Mouse (Mus musculus) left cerebral cortex, adult 11 months (tissue): ENCODE data around the gene Fkbp1b.
A peak's percentile ranks its signal among the peaks of the same experiment; 100 is the strongest.
"Not testable (repeated sequence)": the region's sequence is repeated elsewhere in the genome, so short reads cannot be mapped to it uniquely, and the experiment has no call there.

ENCODE experiments used
- DNase-seq: peaks from one replicate; pipeline ENCODE4 v3.0.0; 2022; ENCODE audit warnings: low spot score

Gene Fkbp1b

DNA sequence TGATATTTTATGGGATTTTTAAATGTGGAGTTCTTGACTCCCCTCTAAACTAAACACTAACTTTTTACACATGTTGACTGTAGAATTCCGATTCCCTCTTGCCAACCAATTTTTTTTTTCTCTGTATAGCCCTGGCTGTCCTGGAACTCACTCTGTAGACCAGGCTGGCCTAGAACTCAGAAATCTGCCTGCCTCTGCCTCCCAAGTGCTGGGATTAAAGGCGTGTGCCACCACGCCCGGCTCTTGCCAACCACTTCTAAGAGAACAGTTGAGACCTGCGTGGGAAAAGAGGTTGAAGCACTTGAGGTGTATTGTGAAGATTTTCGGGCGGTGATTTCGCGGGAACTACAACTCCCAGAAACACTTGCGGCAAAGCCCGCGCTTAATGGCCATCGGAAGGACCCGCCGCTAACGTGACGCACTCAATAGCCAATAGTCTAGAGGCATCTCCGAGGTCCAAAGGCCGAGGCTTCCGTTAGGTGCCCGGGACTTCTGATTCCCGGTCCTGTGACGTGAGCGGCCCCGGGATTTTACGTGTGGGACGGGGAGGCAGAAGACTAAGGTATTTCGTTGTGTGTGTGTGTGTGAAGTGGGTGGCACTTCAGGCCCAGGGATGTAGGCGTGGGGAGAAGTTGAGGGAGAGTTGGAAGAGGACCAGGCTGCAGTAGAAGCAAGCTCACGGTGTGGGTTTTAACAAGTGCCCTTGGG is 1.7 kb upstream of the Fkbp1b start, which contains the start of gene Wdcp:
Wdcp (plus strand) TSS at position 414 of the 708 bp plus-strand sequence.
- DNase-seq = peak; percentile 87

DNA sequence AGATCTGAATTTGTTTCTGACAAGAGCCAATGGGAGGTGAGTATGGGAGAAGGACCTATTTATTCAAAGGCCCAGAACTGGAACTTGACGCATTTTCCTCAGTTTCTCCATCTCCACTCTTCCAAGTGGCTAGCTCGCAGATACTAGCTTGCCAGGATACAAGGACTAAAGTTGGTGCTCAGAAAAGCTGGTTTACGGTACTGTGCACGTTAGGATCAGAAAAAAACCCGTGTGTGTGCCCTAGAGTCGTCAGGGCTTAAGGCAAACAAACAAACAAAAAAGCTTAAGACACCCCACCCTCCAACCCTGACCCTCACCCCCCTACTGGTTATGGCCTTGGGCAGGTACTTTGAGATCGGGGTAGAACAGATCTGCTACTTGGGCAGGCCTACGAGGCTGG is 1.1 kb upstream of the Fkbp1b start:
- no peak for DNase-seq

DNA sequence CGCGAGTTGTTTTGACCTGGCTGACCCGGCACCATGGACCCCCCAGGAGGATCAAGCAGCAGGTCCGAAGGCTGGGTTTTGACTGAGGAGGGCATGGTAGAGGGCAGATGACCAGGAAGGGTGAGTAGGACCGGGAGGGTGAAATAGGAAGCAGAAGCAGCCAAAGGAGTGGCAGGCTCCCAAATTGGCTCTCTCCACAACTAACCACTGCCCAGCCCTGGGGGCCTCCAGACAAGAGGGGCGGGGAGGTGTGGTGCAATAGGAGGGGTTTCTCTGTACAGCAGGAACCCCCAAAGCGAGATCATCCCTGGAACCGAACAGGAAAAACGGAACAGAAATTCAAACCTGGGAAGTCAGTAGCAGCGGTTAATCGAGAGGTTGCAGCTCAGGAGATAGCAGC is 650 bp downstream of the Fkbp1b start:
- DNase-seq = no peak

DNA sequence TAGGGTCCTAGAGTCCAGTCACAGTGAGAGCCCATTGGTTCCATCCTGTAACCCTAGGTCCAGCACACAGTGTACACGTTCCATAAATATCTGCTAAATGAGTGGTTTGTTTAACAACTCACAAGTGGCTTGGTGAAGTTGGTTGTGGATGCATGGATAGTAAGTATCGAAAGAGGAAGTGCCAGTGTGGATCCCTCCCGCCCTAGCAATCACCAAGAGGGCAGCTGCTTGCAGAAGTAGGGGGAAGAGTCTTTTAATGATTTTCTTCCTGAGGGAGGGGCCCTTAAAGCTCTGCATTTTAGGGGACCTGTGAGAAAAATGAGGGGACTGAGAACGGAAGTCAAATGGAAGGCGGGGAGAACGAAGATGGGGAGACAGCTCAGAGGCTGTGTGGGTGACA is 1.4 kb downstream of the Fkbp1b start:
- no peak for DNase-seq

DNA sequence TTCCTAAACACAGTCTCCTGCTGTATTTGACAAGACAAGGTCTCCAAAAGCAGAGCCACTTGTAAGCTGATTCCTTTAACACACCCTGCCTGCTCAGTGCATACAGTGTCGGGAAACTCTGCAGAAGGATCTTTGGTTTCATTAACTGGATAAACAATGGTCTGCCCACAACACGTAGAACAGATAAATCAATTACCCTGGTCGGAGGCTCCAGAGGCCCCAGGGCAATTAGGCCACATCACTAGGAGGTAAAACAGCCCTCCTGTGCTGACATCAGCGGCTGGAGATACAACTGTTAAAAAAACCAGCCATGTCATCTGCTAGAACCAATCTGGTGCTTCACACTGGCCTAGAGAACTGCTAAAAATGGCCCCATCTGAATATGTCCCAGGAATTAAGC is 4.4 kb downstream of the Fkbp1b start:
- DNase-seq = no peak

DNA sequence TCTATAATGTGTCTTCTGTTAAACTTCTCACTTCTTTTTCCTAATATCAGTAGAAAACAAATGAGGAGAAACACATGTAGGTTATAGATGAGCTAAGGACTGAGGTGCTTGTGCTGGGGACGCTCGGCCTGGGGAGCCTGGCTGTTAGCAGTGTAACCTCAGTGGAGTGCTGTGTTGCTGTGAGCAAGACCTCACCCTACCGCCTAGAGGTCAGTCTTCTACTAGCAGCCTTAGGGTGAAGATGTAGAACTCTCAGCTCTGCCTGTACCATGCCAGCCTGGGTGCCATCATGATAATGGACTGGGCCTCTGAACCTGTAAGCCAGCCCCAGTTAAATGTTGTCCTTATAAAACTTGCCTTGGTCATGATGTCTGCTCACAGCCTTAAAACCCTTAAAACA is 14.1 kb downstream of the Fkbp1b start:
- no peak for DNase-seq

DNA sequence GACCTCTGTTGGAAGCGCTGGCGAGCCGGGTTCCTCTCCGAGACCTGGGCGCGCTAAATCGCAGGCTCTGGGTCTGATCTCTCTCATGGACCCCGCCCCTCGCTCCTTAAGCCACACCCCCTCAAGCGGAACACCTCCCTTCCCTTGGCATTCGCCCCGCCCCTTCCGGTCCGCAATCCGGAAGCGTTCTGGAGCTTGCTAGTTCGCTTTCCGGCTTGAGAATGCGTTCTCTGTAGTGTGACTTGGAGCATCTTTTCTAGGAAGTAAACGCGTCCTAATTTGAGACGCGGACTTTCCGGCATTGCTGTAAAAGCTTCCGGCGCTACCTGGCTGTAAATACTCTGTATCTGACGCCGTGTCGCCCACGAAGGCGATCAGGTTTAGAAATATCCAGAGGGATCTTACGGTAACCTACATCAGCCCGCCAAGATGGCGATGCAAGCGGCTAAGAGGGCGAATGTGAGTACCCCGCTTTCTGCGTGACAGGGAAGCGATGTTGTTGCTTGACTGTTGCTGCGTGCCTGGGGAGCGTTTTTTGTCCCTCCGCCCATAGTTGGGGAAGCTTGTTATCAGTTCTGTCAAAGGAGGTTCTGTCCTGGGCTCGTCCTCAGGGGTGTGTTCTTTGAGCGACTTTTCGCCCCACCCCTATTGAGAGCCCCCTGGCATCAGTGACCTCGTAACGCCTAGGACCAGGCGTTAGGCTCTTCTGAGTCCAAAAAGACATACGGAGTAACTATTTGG is 23.9 kb downstream of the Fkbp1b start, which contains the start of gene Sf3b6:
Sf3b6 (plus strand) TSS at position 184 of the 741 bp plus-strand sequence.
- peak; percentile 96 for DNase-seq

DNA sequence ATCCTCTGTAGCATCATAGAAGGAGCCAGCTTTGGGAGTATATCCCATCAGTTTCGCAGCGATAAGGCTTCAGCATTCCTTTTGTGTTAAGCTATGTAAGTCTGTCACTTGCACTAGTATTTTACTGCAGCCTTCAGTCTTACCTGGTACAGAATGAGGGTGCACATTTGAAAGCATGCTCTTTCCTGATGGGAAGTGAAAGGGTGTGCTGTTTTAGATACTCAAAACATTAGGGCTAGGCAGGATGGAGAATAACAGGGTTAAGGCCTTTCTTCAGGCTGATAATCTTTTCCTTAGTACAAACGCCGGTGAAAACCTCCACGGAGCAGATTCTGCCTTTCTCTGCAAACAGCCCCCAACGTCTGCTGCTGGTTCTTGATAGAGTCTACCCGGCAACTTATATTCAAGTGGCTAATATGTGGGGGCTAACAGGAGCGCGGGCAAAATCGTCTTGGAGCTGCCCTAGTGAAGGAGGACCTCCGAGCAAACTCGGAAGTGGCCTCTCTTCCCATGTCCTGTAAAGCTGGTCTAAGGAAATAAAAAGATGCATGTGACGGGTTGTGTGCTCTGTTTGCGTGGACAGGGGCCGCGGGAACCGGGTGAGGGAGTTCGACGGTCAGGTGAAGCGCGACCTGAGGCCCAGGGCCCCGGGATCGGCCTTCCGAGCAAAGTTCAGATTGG is 24.6 kb downstream of the Fkbp1b start:
- no peak for DNase-seq

DNA sequence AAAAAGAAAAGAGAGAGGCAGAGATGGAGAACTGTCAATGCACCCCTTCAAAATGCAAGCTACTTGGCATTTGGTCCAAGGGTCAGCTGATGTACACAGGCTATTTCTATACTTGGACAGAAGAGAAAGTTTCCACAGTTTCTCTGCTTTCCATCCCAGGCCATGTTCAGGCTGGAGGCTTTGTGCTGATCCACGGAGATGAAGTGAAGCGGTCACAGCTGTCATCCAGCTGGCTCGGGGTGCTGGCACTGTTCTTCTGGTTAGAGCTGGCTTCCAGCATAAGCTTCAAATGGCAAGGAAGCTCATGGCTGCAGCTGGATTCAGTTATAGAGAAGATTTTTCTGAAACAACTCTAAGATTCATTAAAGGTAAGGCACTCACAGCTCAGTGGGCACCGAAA is 27.8 kb downstream of the Fkbp1b start:
- no peak for DNase-seq

DNA sequence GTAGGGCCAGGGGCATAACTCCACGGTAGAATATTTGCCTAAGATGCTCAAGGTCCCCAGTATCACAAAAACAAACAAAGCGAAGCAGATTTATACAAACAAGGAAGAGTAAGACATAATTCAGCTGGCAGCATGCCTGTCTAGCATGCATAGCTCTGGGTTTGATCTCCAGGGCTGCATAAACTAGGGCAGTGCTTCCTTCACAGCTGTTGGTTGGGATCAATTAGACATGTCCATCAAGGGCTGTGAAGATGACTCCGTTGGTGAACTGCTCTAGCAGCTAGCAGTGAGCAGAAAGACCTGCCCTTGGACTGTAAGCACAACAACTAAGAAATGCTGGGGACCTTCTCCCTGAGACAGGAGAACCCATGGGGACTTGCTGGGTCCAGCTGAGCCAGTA is 29.7 kb downstream of the Fkbp1b start:
- DNase-seq = no peak

DNA sequence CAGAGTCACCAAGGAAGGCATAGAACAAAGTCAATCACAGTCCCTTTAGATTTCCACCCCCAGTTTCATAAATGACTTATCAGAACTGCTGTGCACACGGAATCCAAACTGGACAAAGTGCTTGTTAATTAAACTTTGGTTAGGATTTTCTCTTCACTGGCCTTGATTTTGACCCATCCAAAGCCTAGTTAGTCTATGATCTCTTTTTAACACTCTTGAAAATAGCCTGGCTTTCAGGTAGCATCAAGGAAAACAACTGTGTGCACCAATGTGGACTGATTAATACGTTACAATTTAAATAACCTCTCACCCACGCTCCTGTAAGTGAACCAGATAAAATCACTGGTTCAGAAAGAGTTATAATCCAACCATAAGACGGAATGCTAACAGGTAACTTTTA is 30.4 kb downstream of the Fkbp1b start:
- no peak for DNase-seq

DNA sequence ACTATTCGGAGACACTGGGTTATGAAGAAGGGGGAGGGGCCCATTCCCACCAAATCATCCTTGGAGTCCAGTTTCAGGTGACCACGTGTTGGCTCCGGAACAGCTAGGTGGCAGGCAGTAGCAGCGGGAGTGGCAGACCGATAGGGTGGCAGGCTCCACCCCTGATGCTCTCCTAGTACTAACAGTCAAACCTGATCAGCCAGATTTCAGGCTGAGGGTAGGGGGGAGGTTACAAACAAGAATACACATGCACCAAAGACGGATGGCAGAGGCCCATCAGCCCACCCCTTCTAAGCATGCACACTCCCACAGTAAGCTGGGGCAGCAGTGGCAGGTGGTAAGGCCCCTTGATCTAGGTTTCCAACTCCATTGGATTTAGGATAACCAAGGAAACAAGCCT is 43.9 kb downstream of the Fkbp1b start:
- not testable (repeated sequence) for DNase-seq

DNA sequence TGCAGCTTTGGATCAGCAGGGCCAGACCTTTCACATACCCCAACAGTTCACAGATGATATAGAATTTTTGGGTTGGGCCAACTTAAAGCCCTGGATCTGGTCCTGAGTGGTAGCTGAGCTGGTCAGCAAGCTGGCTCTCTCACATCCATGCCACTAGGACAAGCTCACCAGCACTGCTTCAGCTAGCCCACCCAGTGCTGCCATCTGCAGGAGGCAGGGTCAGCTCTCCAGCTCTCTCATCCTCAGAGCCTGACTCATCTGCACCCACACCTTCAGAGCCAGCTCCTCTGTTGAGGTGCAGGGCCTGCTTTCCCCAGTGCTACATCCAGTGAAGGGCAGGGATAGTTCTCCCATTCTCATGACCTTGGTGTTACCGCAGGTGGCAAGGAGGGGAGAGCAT is 47.7 kb downstream of the Fkbp1b start:
- DNase-seq = no peak

DNA sequence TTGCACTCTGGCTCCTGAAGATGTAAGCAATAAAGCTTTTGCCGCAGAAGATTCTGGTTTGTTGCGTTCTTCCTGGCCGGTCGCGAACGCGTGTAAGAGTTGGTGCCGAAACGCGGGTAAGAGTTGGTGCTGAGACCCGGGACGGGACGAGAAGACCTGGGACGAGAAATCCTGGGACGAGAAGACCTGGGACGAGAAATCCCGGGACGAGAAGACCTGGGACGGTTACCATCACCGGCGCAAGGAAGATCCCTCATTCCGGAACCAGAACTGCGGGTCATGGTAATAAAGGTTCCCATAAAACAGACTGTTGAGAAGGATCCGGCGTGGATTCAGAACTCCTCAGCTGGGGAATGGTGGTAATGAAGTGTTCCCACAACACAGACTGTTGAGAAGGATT is 53.3 kb downstream of the Fkbp1b start:
- not testable (repeated sequence) for DNase-seq

DNA sequence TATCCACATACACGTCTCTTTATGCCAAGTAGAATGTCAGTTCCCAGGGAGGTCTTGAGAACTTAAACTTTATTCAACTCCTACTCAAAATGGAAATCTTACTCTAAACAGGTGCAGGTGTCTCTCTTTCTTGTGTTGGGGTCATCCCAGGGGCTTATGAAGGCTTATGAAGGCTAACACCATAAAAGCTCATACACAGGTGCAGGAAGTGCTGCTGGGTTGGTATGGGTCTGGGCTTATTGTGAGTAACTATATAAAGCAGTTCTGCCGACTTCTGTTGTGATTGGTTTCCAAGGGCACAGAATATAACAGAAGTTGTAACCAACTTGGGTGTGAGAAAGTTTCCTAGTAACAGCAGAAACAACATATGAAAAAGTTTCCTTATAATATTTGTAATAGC is 56.9 kb downstream of the Fkbp1b start:
- DNase-seq = no peak

DNA sequence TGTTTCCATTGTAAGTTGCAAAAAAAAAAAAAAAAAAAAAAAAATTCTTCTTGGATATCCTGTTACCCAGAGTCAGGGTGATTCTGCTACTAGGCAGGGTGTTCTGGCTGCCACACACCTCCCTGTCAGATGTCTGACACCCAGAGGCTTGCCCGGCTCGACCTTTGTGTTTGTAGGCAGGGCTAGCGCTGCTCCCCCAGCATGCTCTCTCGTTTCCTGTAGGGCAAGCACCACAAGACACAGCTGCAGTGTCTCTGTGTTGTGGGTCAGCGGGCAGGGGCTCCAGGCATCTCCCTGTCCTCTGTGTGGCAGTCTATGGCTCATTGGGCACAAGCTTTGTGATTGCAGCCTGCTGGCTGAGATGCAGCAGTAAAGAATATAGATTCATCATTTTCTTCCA is 57.8 kb downstream of the Fkbp1b start:
- DNase-seq = no peak
